Mouse (Mus musculus) embryonic facial prominence, embryonic 12.5 days (tissue): Measurements from ENCODE around the gene Psmb3. TPM values are rescaled to one million over a fixed set of nuclear protein-coding genes. Genes with fewer than 3 reads are reported as not detected.

ENCODE experiments used
- ATAC-seq: fragments of 200-750 bp; cut with Nextera tagmentation; 2 replicates; pipeline ENCODE4 v1.8.0; 2017; ENCODE audit not compliant: insufficient number of reproducible peaks, insufficient read depth, low FRiP score, low TSS enrichment
- H3K27ac ChIP-seq: fragments of 300-500 bp; sonication (generic); 2 replicates; pipeline ENCODE4 v1.5.1; 2016; ENCODE audit warnings: mild to moderate bottlenecking
- H3K27me3 ChIP-seq: fragments of 300-500 bp; sonication (generic); 2 replicates; pipeline ENCODE4 v1.6.1; 2016; ENCODE audit warnings: mild to moderate bottlenecking, moderate library complexity
- H3K36me3 ChIP-seq: fragments of 300-500 bp; sonication (generic); 2 replicates; pipeline ENCODE4 v1.6.1; 2016; ENCODE audit warnings: mild to moderate bottlenecking
- H3K4me1 ChIP-seq: fragments of 300-500 bp; sonication (generic); 2 replicates; pipeline ENCODE4 v1.6.1; 2016
- H3K4me2 ChIP-seq: fragments of 300-500 bp; sonication (generic); replicated peaks from 2 replicates; pipeline ENCODE4 v1.6.1; 2016; ENCODE audit warnings: mild to moderate bottlenecking, moderate library complexity
- H3K4me3 ChIP-seq: fragments of 300-500 bp; sonication (generic); 2 replicates; pipeline ENCODE4 v1.5.1; 2016; ENCODE audit warnings: mild to moderate bottlenecking
- H3K9ac ChIP-seq: fragments of 300-500 bp; sonication (generic); 2 replicates; pipeline ENCODE4 v1.6.1; 2016; ENCODE audit warnings: mild to moderate bottlenecking, moderate library complexity
- H3K9me3 ChIP-seq: fragments of 300-500 bp; sonication (generic); 2 replicates; pipeline ENCODE4 v1.6.1; 2016; ENCODE audit warnings: mild to moderate bottlenecking, moderate library complexity
- WGBS: fragments of 180-500 bp; shearing (Covaris S2); methylation state at CpG from one replicate; pipeline ENCODE4 v1.1.7; 2016; 5-methylcytosine and 5-hydroxymethylcytosine counted together
- polyA plus RNA-seq: library from polyadenylated mRNA; unstranded; fragments of >200 nt; fragmentation: Nextera tagmentation; extraction: Ambion mirVana; gene quantifications from 2 replicates; pipeline ENCODE4 v1.2.1, GENCODE M21; 2016

The Psmb3 gene
- polyA plus RNA-seq, 1 experiment from 2014 or later = 447 TPM

GRCm38 (mm10) chr11:97684766-97685165 lies 18.4 kb upstream of the Psmb3 start:
- Histone ChIP-seq H3K36me3 (peaks cover 42% of the 10 kb centered on the region), H3K9me3 (no peaks in the 10 kb centered on the region), H3K4me2 (0 out of 2 replicates have a peak overlapping the region, but pooled peaks have one; percentile 83), H3K9ac (no peak overlapping the region), H3K4me3 (0 out of 2 replicates have a peak overlapping the region, but pooled peaks have one; percentile 38), H3K27me3 (no peaks in the 10 kb centered on the region), H3K27ac (no peak overlapping the region), H3K4me1 (peaks cover 9% of the 10 kb centered on the region)
- WGBS = 48% methylated on average over 7 of the region's 7 CpGs
- no peak for ATAC-seq

- WGBS = under 1% methylated on average over 42 of the region's 43 CpGs
- peak within 1 kb of the TSS; percentile 83 for H3K4me2 ChIP-seq
- H3K36me3 ChIP-seq = peaks cover 44% of the 10 kb centered on the region
- H3K27me3 ChIP-seq = no peaks in the 10 kb centered on the region
- H3K27ac ChIP-seq = no peak within 1 kb of the TSS
- peak within 1 kb of the TSS; percentile 53; the same call in 1 of the 2 replicates for H3K9ac ChIP-seq
- peak within 1 kb of the TSS; percentile 38 for H3K4me3 ChIP-seq
- peak; percentile 64 for ATAC-seq
- no peaks in the 10 kb centered on the region for H3K9me3 ChIP-seq
- H3K4me1 ChIP-seq = peaks cover 9% of the 10 kb centered on the region
These were observed 17.4 kb upstream of the Psmb3 start, which contains the start of gene Cisd3 for GRCm38 (mm10) chr11:97685613-97686321. TSS of gene Cisd3 (plus strand) at chr11:97685826.

- H3K36me3 ChIP-seq = peaks cover 45% of the 10 kb centered on the region
- H3K4me2 ChIP-seq = peak overlapping the region; percentile 83
- peak overlapping the region; percentile 38; the same call in 1 of the 2 replicates for H3K4me3 ChIP-seq
- H3K27ac ChIP-seq = no peak overlapping the region
- H3K4me1 ChIP-seq = peaks cover 9% of the 10 kb centered on the region
- H3K27me3 ChIP-seq = no peaks in the 10 kb centered on the region
- 73% methylated on average over 11 of the region's 11 CpGs for WGBS
- H3K9ac ChIP-seq = 0 out of 2 replicates have a peak overlapping the region, but pooled peaks have one; percentile 12
- no peak for ATAC-seq
- H3K9me3 ChIP-seq = no peaks in the 10 kb centered on the region
These were observed 16.8 kb upstream of the Psmb3 start for GRCm38 (mm10) chr11:97686322-97686908.

GRCm38 (mm10) chr11:97687061-97687460 lies 16.1 kb upstream of the Psmb3 start:
- no peak overlapping the region for H3K9ac ChIP-seq
- no peaks in the 10 kb centered on the region for H3K27me3 ChIP-seq
- H3K4me1 ChIP-seq = peaks cover 9% of the 10 kb centered on the region
- peaks cover 45% of the 10 kb centered on the region for H3K36me3 ChIP-seq
- no peak for ATAC-seq
- H3K4me3 ChIP-seq = no peak overlapping the region
- H3K27ac ChIP-seq = no peak overlapping the region
- H3K9me3 ChIP-seq = no peaks in the 10 kb centered on the region
- no peak overlapping the region for H3K4me2 ChIP-seq
- WGBS = 87% methylated on average over 3 of the region's 3 CpGs

- Histone ChIP-seq H3K9ac (no peak overlapping the region), H3K9me3 (no peaks in the 10 kb centered on the region), H3K27me3 (no peaks in the 10 kb centered on the region), H3K27ac (no peak overlapping the region), H3K4me3 (no peak overlapping the region), H3K4me1 (peaks cover 17% of the 10 kb centered on the region), H3K36me3 (peaks cover 53% of the 10 kb centered on the region), H3K4me2 (no peak overlapping the region)
- 26% methylated on average over 10 of the region's 10 CpGs for WGBS
- no peak for ATAC-seq
These were observed 13.3 kb upstream of the Psmb3 start for GRCm38 (mm10) chr11:97689861-97690260.

GRCm38 (mm10) chr11:97694435-97694834 lies 8.8 kb upstream of the Psmb3 start:
- H3K36me3 ChIP-seq = peaks cover 39% of the 10 kb centered on the region
- H3K4me1 ChIP-seq = peaks cover 40% of the 10 kb centered on the region
- H3K27ac ChIP-seq = no peak overlapping the region
- H3K27me3 ChIP-seq = no peaks in the 10 kb centered on the region
- 91% methylated on average over 4 of the region's 4 CpGs for WGBS
- no peak for ATAC-seq
- H3K9me3 ChIP-seq = no peaks in the 10 kb centered on the region
- H3K4me2 ChIP-seq = no peak overlapping the region
- H3K9ac ChIP-seq = no peak overlapping the region
- no peak overlapping the region for H3K4me3 ChIP-seq

- Histone ChIP-seq H3K9ac (no peak overlapping the region), H3K36me3 (peaks cover 34% of the 10 kb centered on the region), H3K4me2 (peak overlapping the region; percentile 28), H3K4me1 (peaks cover 40% of the 10 kb centered on the region), H3K9me3 (no peaks in the 10 kb centered on the region), H3K27me3 (no peaks in the 10 kb centered on the region), H3K4me3 (peak overlapping the region; percentile 16; the same call in 1 of the 2 replicates), H3K27ac (0 out of 2 replicates have a peak overlapping the region, but pooled peaks have one; percentile 41)
- no peak for ATAC-seq
- 55% methylated on average over 17 of the region's 17 CpGs for WGBS
These were observed 8.1 kb upstream of the Psmb3 start for GRCm38 (mm10) chr11:97694921-97695711.

- Histone ChIP-seq H3K27me3 (no peaks in the 10 kb centered on the region), H3K4me3 (peak overlapping the region; percentile 16; the same call in 1 of the 2 replicates), H3K36me3 (peaks cover 27% of the 10 kb centered on the region), H3K9ac (no peak overlapping the region), H3K27ac (0 out of 2 replicates have a peak overlapping the region, but pooled peaks have one; percentile 41), H3K9me3 (no peaks in the 10 kb centered on the region), H3K4me1 (peaks cover 42% of the 10 kb centered on the region), H3K4me2 (peak overlapping the region; percentile 28)
- ATAC-seq = no peak
- WGBS = 37% methylated on average over 9 of the region's 9 CpGs
These were observed 7.3 kb upstream of the Psmb3 start for GRCm38 (mm10) chr11:97695712-97696401.

- H3K4me1 ChIP-seq = peaks cover 50% of the 10 kb centered on the region
- peaks cover 19% of the 10 kb centered on the region for H3K36me3 ChIP-seq
- peak overlapping the region; percentile 89 for H3K4me2 ChIP-seq
- H3K27ac ChIP-seq = 0 out of 2 replicates have a peak overlapping the region, but pooled peaks have one; percentile 0
- no peaks in the 10 kb centered on the region for H3K9me3 ChIP-seq
- no peak overlapping the region for H3K9ac ChIP-seq
- 56% methylated on average over 8 of the region's 8 CpGs for WGBS
- no peaks in the 10 kb centered on the region for H3K27me3 ChIP-seq
- no peak for ATAC-seq
- peak overlapping the region; percentile 91; the same call in 1 of the 2 replicates for H3K4me3 ChIP-seq
These were observed 6.5 kb upstream of the Psmb3 start for GRCm38 (mm10) chr11:97696669-97697068.

GRCm38 (mm10) chr11:97697199-97697890 lies 5.9 kb upstream of the Psmb3 start:
- Histone ChIP-seq H3K4me1 (peaks cover 54% of the 10 kb centered on the region), H3K9ac (peak overlapping the region; percentile 97), H3K27me3 (no peaks in the 10 kb centered on the region), H3K4me3 (peak overlapping the region; percentile 91), H3K27ac (peak overlapping the region; percentile 98), H3K4me2 (peak overlapping the region; percentile 89), H3K36me3 (peaks cover 12% of the 10 kb centered on the region), H3K9me3 (no peaks in the 10 kb centered on the region)
- no peak for ATAC-seq
- 48% methylated on average over 11 of the region's 11 CpGs for WGBS
